Mouse (Mus musculus) lung, embryonic 15.5 days (tissue): Measurements from ENCODE around the gene Pglyrp1. TPM values are rescaled to one million over a fixed set of nuclear protein-coding genes. Genes with fewer than 3 reads are reported as not detected.
A peak's percentile ranks its signal among the peaks of the same experiment; 100 is the strongest.

ENCODE experiments used
- ATAC-seq: fragments of 200-750 bp; cut with Nextera tagmentation; 2 replicates; pipeline ENCODE4 v1.8.0; 2017; ENCODE audit warnings: moderate number of reproducible peaks, borderline replicate concordance; ENCODE audit not compliant: low FRiP score, low TSS enrichment; ENCODE audit errors: extremely low read depth
- H3K27ac ChIP-seq: fragments of 300-500 bp; sonication (generic); 2 replicates; pipeline ENCODE4 v1.5.1; 2015; ENCODE audit warnings: moderate library complexity, mild to moderate bottlenecking, inconsistent platforms
- H3K27me3 ChIP-seq: fragments of 300-500 bp; sonication (generic); 2 replicates; pipeline ENCODE4 v1.6.1; 2015; ENCODE audit warnings: inconsistent platforms
- H3K36me3 ChIP-seq: fragments of 300-500 bp; sonication (generic); 2 replicates; pipeline ENCODE4 v1.6.1; 2015; ENCODE audit warnings: inconsistent platforms
- H3K4me1 ChIP-seq: fragments of 300-500 bp; sonication (generic); 2 replicates; pipeline ENCODE4 v1.6.1; 2015; ENCODE audit warnings: inconsistent platforms
- H3K4me2 ChIP-seq: fragments of 300-500 bp; sonication (generic); 2 replicates; pipeline ENCODE4 v1.6.1; 2015; ENCODE audit warnings: inconsistent platforms, mild to moderate bottlenecking, moderate library complexity
- H3K4me3 ChIP-seq: fragments of 300-500 bp; sonication (generic); 2 replicates; pipeline ENCODE4 v1.5.1; 2015; ENCODE audit warnings: mild to moderate bottlenecking, inconsistent platforms
- H3K9ac ChIP-seq: fragments of 300-500 bp; sonication (generic); 2 replicates; pipeline ENCODE4 v1.6.1; 2015; ENCODE audit warnings: inconsistent platforms
- H3K9me3 ChIP-seq: fragments of 300-500 bp; sonication (generic); 2 replicates; pipeline ENCODE4 v1.6.1; 2016; ENCODE audit warnings: inconsistent platforms
- WGBS: fragments of 180-500 bp; shearing (Covaris S2); methylation state at CpG from one replicate; pipeline ENCODE4 v1.1.7; 2015; 5-methylcytosine and 5-hydroxymethylcytosine counted together
- polyA plus RNA-seq: library from polyadenylated mRNA; unstranded; fragments of >200 nt; fragmentation: Nextera tagmentation; extraction: Ambion mirVana; gene quantifications from 2 replicates; pipeline ENCODE4 v1.2.1, GENCODE M21; 2015

Gene Pglyrp1
- polyA plus RNA-seq, 1 experiment from 2014 or later: 6.7 TPM

- Histone ChIP-seq H3K4me3 (no peak overlapping the region), H3K9me3 (no peaks in the 10 kb centered on the region), H3K4me2 (no peak overlapping the region), H3K4me1 (peaks cover 4% of the 10 kb centered on the region), H3K9ac (no peak overlapping the region), H3K27me3 (peaks cover 6% of the 10 kb centered on the region), H3K36me3 (no peaks in the 10 kb centered on the region), H3K27ac (no peak overlapping the region)
- ATAC-seq: no peak
- 48% methylated on average over 3 of the region's 3 CpGs for WGBS
Observed at GRCm38 (mm10) chr7:18917931-18918330, 46.8 kb downstream of the Pglyrp1 start.

- Histone ChIP-seq H3K27me3 (peaks cover 32% of the 10 kb centered on the region), H3K4me1 (peaks cover 15% of the 10 kb centered on the region), H3K9me3 (no peaks in the 10 kb centered on the region), H3K4me3 (no peak overlapping the region), H3K27ac (no peak overlapping the region), H3K36me3 (no peaks in the 10 kb centered on the region), H3K4me2 (0 out of 2 replicates have a peak overlapping the region, but pooled peaks have one; percentile 20), H3K9ac (no peak overlapping the region)
- 2% methylated on average over 12 of the region's 12 CpGs for WGBS
- peak; percentile 59; the same call in 1 of the 2 replicates for ATAC-seq
Observed at GRCm38 (mm10) chr7:18921069-18921468, 49.9 kb downstream of the Pglyrp1 start.

- no peak overlapping the region for H3K27ac ChIP-seq
- H3K27me3 ChIP-seq: peaks cover 49% of the 10 kb centered on the region
- H3K9me3 ChIP-seq: no peaks in the 10 kb centered on the region
- no peak overlapping the region for H3K9ac ChIP-seq
- no peak overlapping the region for H3K4me2 ChIP-seq
- no peak for ATAC-seq
- 41% methylated on average over 5 of the region's 5 CpGs for WGBS
- no peaks in the 10 kb centered on the region for H3K36me3 ChIP-seq
- H3K4me1 ChIP-seq: peaks cover 18% of the 10 kb centered on the region
- H3K4me3 ChIP-seq: no peak overlapping the region
Observed at GRCm38 (mm10) chr7:18922807-18923206, 51.7 kb downstream of the Pglyrp1 start.

GRCm38 (mm10) chr7:18923267-18923666, 52.1 kb downstream of the Pglyrp1 start:
- Histone ChIP-seq H3K27me3 (peaks cover 54% of the 10 kb centered on the region), H3K9me3 (no peaks in the 10 kb centered on the region), H3K27ac (no peak overlapping the region), H3K9ac (no peak overlapping the region), H3K36me3 (no peaks in the 10 kb centered on the region), H3K4me1 (peaks cover 18% of the 10 kb centered on the region), H3K4me2 (no peak overlapping the region), H3K4me3 (no peak overlapping the region)
- 67% methylated on average over 11 of the region's 11 CpGs for WGBS
- no peak for ATAC-seq

- H3K27me3 ChIP-seq: peaks cover 57% of the 10 kb centered on the region
- no peak overlapping the region for H3K9ac ChIP-seq
- H3K9me3 ChIP-seq: no peaks in the 10 kb centered on the region
- H3K27ac ChIP-seq: no peak overlapping the region
- no peaks in the 10 kb centered on the region for H3K36me3 ChIP-seq
- ATAC-seq: no peak
- WGBS: 23% methylated on average over 4 of the region's 4 CpGs
- H3K4me1 ChIP-seq: peaks cover 18% of the 10 kb centered on the region
- H3K4me2 ChIP-seq: no peak overlapping the region
- no peak overlapping the region for H3K4me3 ChIP-seq
Observed at GRCm38 (mm10) chr7:18923711-18924191, 52.6 kb downstream of the Pglyrp1 start.

- Histone ChIP-seq H3K4me2 (no peak overlapping the region), H3K27me3 (peaks cover 58% of the 10 kb centered on the region), H3K36me3 (no peaks in the 10 kb centered on the region), H3K27ac (no peak overlapping the region), H3K4me1 (peaks cover 18% of the 10 kb centered on the region), H3K4me3 (no peak overlapping the region), H3K9me3 (no peaks in the 10 kb centered on the region), H3K9ac (no peak overlapping the region)
- no peak for ATAC-seq
- 12% methylated on average over 8 of the region's 8 CpGs for WGBS
Observed at GRCm38 (mm10) chr7:18924321-18924720, 53.2 kb downstream of the Pglyrp1 start.

- no peaks in the 10 kb centered on the region for H3K9me3 ChIP-seq
- H3K36me3 ChIP-seq: no peaks in the 10 kb centered on the region
- peaks cover 58% of the 10 kb centered on the region for H3K27me3 ChIP-seq
- H3K9ac ChIP-seq: peak within 1 kb of the TSS; percentile 48
- H3K4me3 ChIP-seq: peak within 1 kb of the TSS; percentile 55
- peak within 1 kb of the TSS; percentile 91 for H3K4me2 ChIP-seq
- ATAC-seq: peak; percentile 80
- peak within 1 kb of the TSS; percentile 57 for H3K27ac ChIP-seq
- WGBS: under 1% methylated on average over 30 of the region's 45 CpGs
- peaks cover 18% of the 10 kb centered on the region for H3K4me1 ChIP-seq
Observed at GRCm38 (mm10) chr7:18925162-18925938, 54.2 kb downstream of the Pglyrp1 start, which contains the start of gene Nova2. TSS of gene Nova2 (plus strand) at chr7:18925888.

GRCm38 (mm10) chr7:18926041-18926790, 55.1 kb downstream of the Pglyrp1 start:
- H3K27ac ChIP-seq: peak overlapping the region; percentile 57
- peaks cover 58% of the 10 kb centered on the region for H3K27me3 ChIP-seq
- 1% methylated on average over 31 of the region's 42 CpGs for WGBS

GRCm38 (mm10) chr7:18926911-18927310, 55.8 kb downstream of the Pglyrp1 start:
- Histone ChIP-seq H3K4me1 (peaks cover 14% of the 10 kb centered on the region), H3K36me3 (no peaks in the 10 kb centered on the region), H3K4me3 (peak overlapping the region; percentile 55), H3K4me2 (peak overlapping the region; percentile 91), H3K27me3 (peaks cover 58% of the 10 kb centered on the region), H3K9me3 (no peaks in the 10 kb centered on the region), H3K27ac (peak overlapping the region; percentile 57), H3K9ac (0 out of 2 replicates have a peak overlapping the region, but pooled peaks have one; percentile 4)
- 42% methylated on average over 6 of the region's 6 CpGs for WGBS
- ATAC-seq: no peak

More at GRCm38 (mm10) chr7:18926041-18926790, 55.1 kb downstream of the Pglyrp1 start:
- Histone ChIP-seq H3K4me1 (peaks cover 16% of the 10 kb centered on the region), H3K4me2 (peak overlapping the region; percentile 91), H3K9me3 (no peaks in the 10 kb centered on the region), H3K9ac (peak overlapping the region; percentile 48), H3K36me3 (no peaks in the 10 kb centered on the region), H3K4me3 (peak overlapping the region; percentile 55)
- peak; percentile 17; the same call in 1 of the 2 replicates for ATAC-seq

GRCm38 (mm10) chr7:18927759-18928158, 56.6 kb downstream of the Pglyrp1 start:
- no peaks in the 10 kb centered on the region for H3K9me3 ChIP-seq
- no peak for ATAC-seq
- H3K4me2 ChIP-seq: peak overlapping the region; percentile 91
- H3K9ac ChIP-seq: no peak overlapping the region
- peak overlapping the region; percentile 57 for H3K27ac ChIP-seq
- WGBS: 29% methylated on average over 3 of the region's 3 CpGs
- H3K36me3 ChIP-seq: no peaks in the 10 kb centered on the region
- H3K27me3 ChIP-seq: peaks cover 53% of the 10 kb centered on the region
- H3K4me1 ChIP-seq: peaks cover 14% of the 10 kb centered on the region
- H3K4me3 ChIP-seq: peak overlapping the region; percentile 55
